Mouse (Mus musculus) thymus, adult 18-20 months (tissue): ENCODE data around the gene Gm773.
"Not testable (repeated sequence)": the region's sequence is repeated elsewhere in the genome, so short reads cannot be mapped to it uniquely, and the experiment has no call there.

Experiments used
- DNase-seq, 2 experiments: peaks; one replicate each; pipeline ENCODE4 v3.0.0; 2022; ENCODE audit warnings: mixed read lengths in 2 of 2

Gene Gm773

DNA sequence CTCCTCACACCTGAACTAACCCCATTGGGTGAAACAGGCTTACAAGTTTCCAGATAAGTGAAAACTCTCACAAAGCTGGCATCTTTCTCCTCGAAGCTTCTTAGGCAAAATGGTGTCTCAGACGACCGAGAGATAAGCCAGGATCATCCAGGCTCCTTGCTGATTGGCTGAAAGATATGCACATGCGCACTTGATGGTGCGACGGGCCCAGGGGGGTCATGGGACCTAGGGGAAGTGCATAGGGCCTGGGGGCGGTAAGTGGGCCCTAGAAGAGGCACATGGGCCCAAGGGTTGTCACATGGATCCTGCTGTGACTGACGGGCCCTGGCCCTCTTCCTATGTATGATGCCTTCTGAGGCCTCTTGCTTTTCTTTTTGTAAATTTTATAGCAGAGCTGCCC is at the start of gene Gm773:
Gene Gm773 (minus strand): TSS at position 111 of the 400 bp plus-strand sequence.
- DNase-seq = no peak

DNA sequence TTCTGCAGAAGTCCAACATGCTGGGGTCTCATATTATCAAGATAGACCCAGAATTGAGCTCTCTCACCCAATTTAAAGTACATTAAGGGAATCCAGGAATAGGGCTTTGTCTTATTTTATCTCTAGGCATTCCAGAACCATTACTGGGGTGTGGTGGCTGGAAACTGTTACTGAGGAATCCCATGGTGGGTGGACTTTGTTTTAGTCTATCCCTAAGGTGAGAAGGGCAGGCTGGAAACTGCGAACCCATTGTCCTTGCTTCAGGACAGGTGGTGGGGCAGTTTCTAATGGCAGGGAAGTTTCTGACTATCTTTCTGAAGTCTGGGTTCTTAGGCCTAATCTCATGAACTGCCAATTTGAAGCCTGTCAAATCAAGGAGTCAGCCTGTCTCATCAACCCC is 26.2 kb downstream of the Gm773 start:
- not testable (repeated sequence) for DNase-seq

DNA sequence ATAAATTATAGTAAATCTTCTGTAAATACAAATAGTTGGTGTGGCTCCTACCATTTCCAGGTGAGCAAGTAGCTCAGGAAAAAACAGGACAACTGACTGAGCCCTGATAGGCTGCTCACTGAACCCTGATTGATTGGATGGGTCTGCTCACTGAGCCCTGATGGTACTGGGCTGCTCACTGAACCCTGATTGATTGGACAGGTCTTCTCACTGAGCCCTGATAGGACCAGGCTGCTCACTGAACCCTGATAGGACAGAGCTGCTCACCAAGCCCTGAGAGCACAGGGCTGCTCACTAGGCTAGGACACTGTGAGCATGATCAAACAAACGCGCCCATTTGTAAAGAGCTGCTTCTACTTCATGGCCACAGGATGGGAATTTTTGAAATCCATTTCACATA is 61.3 kb downstream of the Gm773 start:
- no peak for DNase-seq
